Mouse (Mus musculus) midbrain, embryonic 14.5 days (tissue): ENCODE results near the gene Pde9a. TPM values are rescaled to one million over a fixed set of nuclear protein-coding genes. Genes with fewer than 3 reads are reported as not detected.
A peak's percentile ranks its signal among the peaks of the same experiment; 100 is the strongest.

Source experiments
- ATAC-seq: fragments of 200-750 bp; cut with Nextera tagmentation; 2 replicates; pipeline ENCODE4 v1.8.0; 2017; ENCODE audit warnings: moderate number of reproducible peaks, moderate library complexity; ENCODE audit not compliant: low FRiP score, low TSS enrichment
- DNase-seq: peaks from one replicate; pipeline ENCODE4 v3.0.0-alpha.2; 2015
- H3K27ac ChIP-seq: fragments of 300-500 bp; sonication (generic); replicated peaks from 2 replicates; pipeline ENCODE4 v1.5.1; 2014; ENCODE audit warnings: mild to moderate bottlenecking, low read depth, low read length, moderate library complexity
- H3K27me3 ChIP-seq: fragments of 300-500 bp; sonication (generic); 2 replicates; pipeline ENCODE4 v1.6.1; 2014; ENCODE audit warnings: low read length, control low read depth, mixed read lengths; ENCODE audit not compliant: control insufficient read depth, insufficient read depth
- H3K36me3 ChIP-seq: fragments of 300-500 bp; sonication (generic); 2 replicates; pipeline ENCODE4 v1.6.1; 2014; ENCODE audit warnings: low read length, control low read depth; ENCODE audit not compliant: control insufficient read depth, insufficient read depth
- H3K4me1 ChIP-seq: fragments of 300-500 bp; sonication (generic); 2 replicates; pipeline ENCODE4 v1.6.1; 2014; ENCODE audit warnings: mild to moderate bottlenecking, antibody characterized with exemption, low read length, control low read depth; ENCODE audit not compliant: control insufficient read depth, insufficient read depth
- H3K4me2 ChIP-seq: fragments of 300-500 bp; sonication (generic); 2 replicates; pipeline ENCODE4 v1.6.1; 2014; ENCODE audit warnings: mild to moderate bottlenecking, low read length, moderate library complexity
- H3K4me3 ChIP-seq: fragments of 300-500 bp; sonication (generic); replicated peaks from 2 replicates; pipeline ENCODE4 v1.5.1; 2014; ENCODE audit warnings: low read depth, low read length
- H3K9ac ChIP-seq: fragments of 300-500 bp; sonication (generic); replicated peaks from 2 replicates; pipeline ENCODE4 v1.6.1; 2014; ENCODE audit warnings: mild to moderate bottlenecking, low read length, moderate library complexity
- H3K9me3 ChIP-seq: fragments of 300-500 bp; sonication (generic); 2 replicates; pipeline ENCODE4 v1.6.1; 2016; ENCODE audit warnings: low read length, control low read depth, mixed read lengths; ENCODE audit not compliant: control insufficient read depth
- WGBS: fragments of 180-500 bp; shearing (Covaris S2); extraction: QIAGEN DNeasy Blood & Tissue Kit; methylation state at CpG from one replicate; pipeline ENCODE4 v1.1.7; 2014; 5-methylcytosine and 5-hydroxymethylcytosine counted together
- polyA plus RNA-seq: library from polyadenylated mRNA; unstranded; fragments of >200 nt; fragmentation: Nextera tagmentation; extraction: Ambion mirVana; gene quantifications from 2 replicates; pipeline ENCODE4 v1.2.1, GENCODE M21; 2014

The Pde9a gene
- polyA plus RNA-seq, 1 experiment from 2014 or later, result 36.5 TPM

- Histone ChIP-seq H3K9ac (no peak overlapping the region), H3K4me1 (no peaks in the 10 kb centered on the region), H3K27me3 (no peaks in the 10 kb centered on the region), H3K27ac (no peak overlapping the region), H3K36me3 (no peaks in the 10 kb centered on the region), H3K9me3 (no peaks in the 10 kb centered on the region), H3K4me2 (no peak overlapping the region), H3K4me3 (no peak overlapping the region)
- DNase-seq (no peak), ATAC-seq (no peak)
- WGBS, result 79% methylated on average over 2 of the region's 2 CpGs
Measured at GRCm38 (mm10) chr17:31379086-31379485, 6.9 kb upstream of the Pde9a start.

- Histone ChIP-seq H3K36me3 (no peaks in the 10 kb centered on the region), H3K4me1 (peaks cover 4% of the 10 kb centered on the region), H3K9me3 (no peaks in the 10 kb centered on the region), H3K9ac (no peak overlapping the region), H3K4me3 (no peak overlapping the region), H3K27ac (no peak overlapping the region), H3K27me3 (no peaks in the 10 kb centered on the region), H3K4me2 (no peak overlapping the region)
- ATAC-seq (no peak), DNase-seq (no peak)
- 92% methylated on average over 8 of the region's 8 CpGs for WGBS
Measured at GRCm38 (mm10) chr17:31379863-31380262, 6.1 kb upstream of the Pde9a start.

GRCm38 (mm10) chr17:31383320-31383719, 2.7 kb upstream of the Pde9a start:
- H3K9ac ChIP-seq, result no peak overlapping the region
- no peak for DNase-seq
- H3K4me1 ChIP-seq, result peaks cover 30% of the 10 kb centered on the region
- H3K27ac ChIP-seq, result no peak overlapping the region
- WGBS, result 87% methylated on average over 6 of the region's 6 CpGs
- no peak overlapping the region for H3K4me2 ChIP-seq
- no peak for ATAC-seq
- H3K9me3 ChIP-seq, result no peaks in the 10 kb centered on the region
- no peaks in the 10 kb centered on the region for H3K36me3 ChIP-seq
- no peaks in the 10 kb centered on the region for H3K27me3 ChIP-seq
- no peak overlapping the region for H3K4me3 ChIP-seq

- ATAC-seq (no peak; the same call in 1 of the 2 replicates), DNase-seq (peak; percentile 66)
- peak overlapping the region; percentile 83; the same call in 1 of the 2 replicates for H3K9ac ChIP-seq
Measured at GRCm38 (mm10) chr17:31384968-31385627, 912 bp upstream of the Pde9a start.

GRCm38 (mm10) chr17:31386766-31387275, 811 bp downstream of the Pde9a start:
- peak; percentile 39 for DNase-seq
- H3K9ac ChIP-seq, result peak overlapping the region; percentile 83
- H3K36me3 ChIP-seq, result no peaks in the 10 kb centered on the region
- no peaks in the 10 kb centered on the region for H3K9me3 ChIP-seq
- no peaks in the 10 kb centered on the region for H3K27me3 ChIP-seq
- H3K4me3 ChIP-seq, result peak overlapping the region; percentile 87
- peak overlapping the region; percentile 81 for H3K4me2 ChIP-seq
- peaks cover 48% of the 10 kb centered on the region for H3K4me1 ChIP-seq
- peak overlapping the region; percentile 79; the same call in 1 of the 2 replicates for H3K27ac ChIP-seq
- 7% methylated on average over 7 of the region's 7 CpGs for WGBS
- no peak for ATAC-seq

More at GRCm38 (mm10) chr17:31384968-31385627, 912 bp upstream of the Pde9a start:
- peak overlapping the region; percentile 79 for H3K27ac ChIP-seq
- no peaks in the 10 kb centered on the region for H3K27me3 ChIP-seq
- H3K36me3 ChIP-seq, result no peaks in the 10 kb centered on the region
- no peaks in the 10 kb centered on the region for H3K9me3 ChIP-seq
- WGBS, result 5% methylated on average over 8 of the region's 8 CpGs
- peak overlapping the region; percentile 87; the same call in 1 of the 2 replicates for H3K4me3 ChIP-seq
- H3K4me2 ChIP-seq, result peak overlapping the region; percentile 81
- H3K4me1 ChIP-seq, result peaks cover 47% of the 10 kb centered on the region

GRCm38 (mm10) chr17:31389432-31390050, 3.5 kb downstream of the Pde9a start:
- Histone ChIP-seq H3K27me3 (no peaks in the 10 kb centered on the region), H3K9me3 (no peaks in the 10 kb centered on the region), H3K9ac (peak overlapping the region; percentile 32; the same call in 1 of the 2 replicates), H3K36me3 (no peaks in the 10 kb centered on the region), H3K4me2 (peak overlapping the region; percentile 81), H3K4me1 (peaks cover 47% of the 10 kb centered on the region), H3K4me3 (no peak overlapping the region), H3K27ac (0 out of 2 replicates have a peak overlapping the region, but pooled peaks have one; percentile 14)
- DNase-seq, result peak; percentile 66
- no peak for ATAC-seq
- 86% methylated on average over 3 of the region's 3 CpGs for WGBS

GRCm38 (mm10) chr17:31391462-31391861, 5.5 kb downstream of the Pde9a start:
- 78% methylated on average over 3 of the region's 3 CpGs for WGBS
- DNase-seq, result no peak

GRCm38 (mm10) chr17:31392041-31392440, 6.0 kb downstream of the Pde9a start:
- no peak overlapping the region for H3K27ac ChIP-seq
- ATAC-seq (no peak), DNase-seq (no peak)
- H3K27me3 ChIP-seq, result no peaks in the 10 kb centered on the region
- 91% methylated on average over 5 of the region's 5 CpGs for WGBS
- H3K4me3 ChIP-seq, result no peak overlapping the region
- H3K9ac ChIP-seq, result no peak overlapping the region
- peaks cover 30% of the 10 kb centered on the region for H3K4me1 ChIP-seq
- H3K4me2 ChIP-seq, result no peak overlapping the region
- no peaks in the 10 kb centered on the region for H3K9me3 ChIP-seq
- H3K36me3 ChIP-seq, result no peaks in the 10 kb centered on the region

More at GRCm38 (mm10) chr17:31391462-31391861, 5.5 kb downstream of the Pde9a start:
- no peak for ATAC-seq
- H3K4me2 ChIP-seq, result no peak overlapping the region
- H3K9ac ChIP-seq, result no peak overlapping the region
- H3K4me3 ChIP-seq, result no peak overlapping the region
- no peaks in the 10 kb centered on the region for H3K27me3 ChIP-seq
- peaks cover 35% of the 10 kb centered on the region for H3K4me1 ChIP-seq
- no peaks in the 10 kb centered on the region for H3K36me3 ChIP-seq
- H3K9me3 ChIP-seq, result no peaks in the 10 kb centered on the region
- no peak overlapping the region for H3K27ac ChIP-seq
